Mouse (Mus musculus) midbrain, embryonic 10.5 days (tissue): Measurements from ENCODE around the gene Dync1i1. TPM values are rescaled to one million over a fixed set of nuclear protein-coding genes. Genes with fewer than 3 reads are reported as not detected.
A peak's percentile ranks its signal among the peaks of the same experiment; 100 is the strongest.

Experiments used
- DNase-seq: peaks from one replicate; pipeline ENCODE4 v3.0.0-alpha.2; 2017; ENCODE audit warnings: low spot score
- H3K27ac ChIP-seq: fragments of 300-500 bp; sonication (generic); replicated peaks from 2 replicates; pipeline ENCODE4 v1.5.1; 2016; ENCODE audit warnings: mild to moderate bottlenecking
- H3K27me3 ChIP-seq: fragments of 300-500 bp; sonication (generic); 2 replicates; pipeline ENCODE4 v1.6.1; 2016; ENCODE audit warnings: low read depth, mild to moderate bottlenecking; ENCODE audit not compliant: poor library complexity, severe bottlenecking
- H3K36me3 ChIP-seq: fragments of 300-500 bp; sonication (generic); 2 replicates; pipeline ENCODE4 v1.6.1; 2016; ENCODE audit warnings: mild to moderate bottlenecking, moderate library complexity
- H3K4me1 ChIP-seq: fragments of 300-500 bp; sonication (generic); 2 replicates; pipeline ENCODE4 v1.6.1; 2016
- H3K4me3 ChIP-seq: fragments of 300-500 bp; sonication (generic); 2 replicates; pipeline ENCODE4 v1.5.1; 2016; ENCODE audit warnings: mild to moderate bottlenecking, moderate library complexity
- H3K9me3 ChIP-seq: fragments of 300-500 bp; sonication (generic); replicated peaks from 2 replicates; pipeline ENCODE4 v1.6.1; 2016; ENCODE audit warnings: mild to moderate bottlenecking
- WGBS: fragments of 180-500 bp; shearing (Covaris S2); methylation state at CpG from one replicate; pipeline ENCODE4 v1.1.7; 2016; 5-methylcytosine and 5-hydroxymethylcytosine counted together
- polyA plus RNA-seq: library from polyadenylated mRNA; unstranded; fragments of >200 nt; fragmentation: Nextera tagmentation; extraction: Ambion mirVana; gene quantifications from 2 replicates; pipeline ENCODE4 v1.2.1, GENCODE M21; 2016

Dync1i1 gene
- polyA plus RNA-seq, 1 experiment from 2014 or later = 1.5 TPM

DNA sequence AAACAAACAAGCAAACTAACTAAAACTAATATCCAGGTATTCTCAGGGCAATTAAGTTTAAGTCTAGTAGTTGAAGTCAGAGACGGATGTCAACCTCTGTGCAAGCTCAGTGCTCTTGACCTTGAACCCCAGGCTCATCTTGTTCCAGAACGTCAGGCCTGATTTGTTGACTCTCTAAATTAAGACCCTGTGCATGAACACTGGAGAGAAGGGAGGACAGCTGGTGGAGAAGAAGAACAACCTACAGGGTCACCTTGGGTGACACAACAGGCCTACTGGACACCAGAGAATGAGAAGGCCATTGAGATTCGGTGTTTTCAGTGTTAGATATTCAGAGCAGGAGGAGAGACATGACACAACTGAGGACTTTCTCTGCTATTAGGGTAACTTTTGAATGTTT, 105.8 kb downstream of the Dync1i1 start:
- no peaks in the 10 kb centered on the region for H3K4me1 ChIP-seq
- H3K36me3 ChIP-seq = no peaks in the 10 kb centered on the region
- H3K27ac ChIP-seq = no peak overlapping the region
- H3K27me3 ChIP-seq = no peaks in the 10 kb centered on the region
- H3K4me3 ChIP-seq = no peak overlapping the region
- H3K9me3 ChIP-seq = no peaks in the 10 kb centered on the region
- DNase-seq = no peak
- 88% methylated on average over 3 of the region's 3 CpGs for WGBS

DNA sequence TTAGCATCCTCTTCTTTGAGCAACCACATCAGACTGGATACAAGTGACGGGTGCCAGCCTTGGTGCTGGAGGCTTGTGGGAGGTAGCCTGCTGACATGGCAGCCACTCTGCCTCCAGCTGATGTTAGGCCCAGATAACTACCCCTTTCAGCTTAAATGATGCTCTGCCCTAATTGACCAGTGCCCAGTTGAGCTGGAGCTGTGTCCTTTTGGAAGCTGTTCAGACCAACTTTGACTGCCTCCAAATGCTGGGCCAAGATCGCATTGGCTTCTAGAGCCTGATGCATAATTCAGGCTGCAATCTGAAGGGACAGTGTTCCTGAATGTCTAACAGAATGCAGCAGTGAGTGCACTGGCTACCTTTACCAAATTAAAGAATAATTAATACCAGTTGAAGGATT, 107.4 kb downstream of the Dync1i1 start:
- Histone ChIP-seq H3K4me1 (no peaks in the 10 kb centered on the region), H3K27ac (no peak overlapping the region), H3K9me3 (no peaks in the 10 kb centered on the region), H3K4me3 (no peak overlapping the region), H3K36me3 (no peaks in the 10 kb centered on the region), H3K27me3 (no peaks in the 10 kb centered on the region)
- no peak for DNase-seq
- WGBS = 95% methylated on average over 2 of the region's 2 CpGs

GRCm38 (mm10) chr6:5842466-5842865, 117.0 kb downstream of the Dync1i1 start:
- H3K27ac ChIP-seq = no peak overlapping the region
- H3K4me3 ChIP-seq = no peak overlapping the region
- H3K4me1 ChIP-seq = no peaks in the 10 kb centered on the region
- H3K27me3 ChIP-seq = no peaks in the 10 kb centered on the region
- no peak for DNase-seq
- H3K36me3 ChIP-seq = no peaks in the 10 kb centered on the region
- WGBS = 82% methylated on average over 5 of the region's 5 CpGs
- 0 out of 2 replicates have a peak, but pooled peaks cover 3% of the 10 kb centered on the region for H3K9me3 ChIP-seq

GRCm38 (mm10) chr6:5846154-5846553, 120.7 kb downstream of the Dync1i1 start:
- Histone ChIP-seq H3K4me3 (no peak overlapping the region), H3K9me3 (0 out of 2 replicates have a peak, but pooled peaks cover 3% of the 10 kb centered on the region), H3K36me3 (no peaks in the 10 kb centered on the region), H3K27ac (no peak overlapping the region), H3K4me1 (no peaks in the 10 kb centered on the region), H3K27me3 (no peaks in the 10 kb centered on the region)
- DNase-seq = no peak
- WGBS = 93% methylated on average over 5 of the region's 5 CpGs

DNA sequence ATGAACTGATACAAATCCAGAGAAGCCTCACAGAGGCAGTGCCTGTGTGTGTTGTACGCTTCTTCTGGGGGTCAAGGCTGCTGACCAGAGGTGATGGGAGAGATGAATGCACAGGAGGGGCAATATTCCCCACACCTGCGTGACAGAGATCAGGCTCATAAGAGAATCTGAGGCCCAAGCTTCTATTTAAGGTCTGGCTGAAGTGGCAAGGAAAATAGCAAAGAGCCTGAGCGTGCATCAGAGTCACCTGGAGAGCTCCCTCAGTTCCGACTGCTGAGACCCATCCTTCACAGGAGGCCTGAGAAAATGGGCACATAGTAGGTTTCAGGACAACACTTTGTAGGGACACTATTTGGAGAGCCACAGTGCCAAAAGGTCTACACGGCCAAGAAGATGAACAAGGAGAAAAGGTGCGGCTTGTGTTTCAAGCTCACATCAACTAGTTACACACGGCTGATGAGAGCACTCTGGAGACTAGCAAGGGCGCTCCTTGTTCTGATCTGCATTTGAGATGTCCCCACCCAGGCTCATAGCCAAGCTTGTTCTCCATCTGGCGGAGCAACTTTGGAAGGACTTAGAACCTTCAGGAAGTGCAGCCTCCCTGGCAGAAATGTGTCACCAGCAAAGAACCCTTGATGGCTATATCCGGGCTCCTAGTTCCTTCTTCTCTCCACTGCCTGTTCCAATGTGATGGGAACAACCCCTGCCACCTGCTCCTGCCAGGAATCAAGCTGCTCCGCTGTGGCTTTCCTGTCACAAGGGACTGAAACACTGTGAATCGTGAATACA, 128.8 kb downstream of the Dync1i1 start:
- Histone ChIP-seq H3K4me1 (peaks cover 8% of the 10 kb centered on the region), H3K36me3 (no peaks in the 10 kb centered on the region), H3K27ac (no peak overlapping the region), H3K9me3 (no peaks in the 10 kb centered on the region), H3K27me3 (no peaks in the 10 kb centered on the region), H3K4me3 (no peak overlapping the region)
- WGBS = 91% methylated on average over 12 of the region's 12 CpGs
- no peak for DNase-seq

DNA sequence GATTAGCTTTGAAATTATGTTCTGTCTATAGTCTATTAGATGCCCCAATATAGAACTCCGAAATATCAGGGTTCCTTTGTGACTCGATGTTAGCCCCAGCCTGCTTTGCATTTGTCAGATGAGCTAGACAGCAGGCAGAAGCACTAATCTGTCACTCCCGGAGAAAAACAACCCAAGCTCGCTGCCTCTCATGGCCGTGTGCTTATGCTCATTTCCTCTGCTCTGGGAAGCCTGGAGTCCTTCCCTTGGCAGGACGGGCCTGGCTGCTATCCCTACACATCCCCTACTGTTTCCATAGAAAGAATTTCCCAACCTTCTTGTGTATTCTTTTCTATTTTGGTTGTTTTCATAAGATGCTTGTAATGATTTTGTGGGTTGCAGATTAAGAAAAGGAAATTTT, 130.1 kb downstream of the Dync1i1 start:
- Histone ChIP-seq H3K4me3 (no peak overlapping the region), H3K9me3 (no peaks in the 10 kb centered on the region), H3K27me3 (no peaks in the 10 kb centered on the region), H3K4me1 (peaks cover 15% of the 10 kb centered on the region), H3K36me3 (no peaks in the 10 kb centered on the region), H3K27ac (no peak overlapping the region)
- WGBS = 72% methylated on average over 6 of the region's 6 CpGs
- DNase-seq = no peak

DNA sequence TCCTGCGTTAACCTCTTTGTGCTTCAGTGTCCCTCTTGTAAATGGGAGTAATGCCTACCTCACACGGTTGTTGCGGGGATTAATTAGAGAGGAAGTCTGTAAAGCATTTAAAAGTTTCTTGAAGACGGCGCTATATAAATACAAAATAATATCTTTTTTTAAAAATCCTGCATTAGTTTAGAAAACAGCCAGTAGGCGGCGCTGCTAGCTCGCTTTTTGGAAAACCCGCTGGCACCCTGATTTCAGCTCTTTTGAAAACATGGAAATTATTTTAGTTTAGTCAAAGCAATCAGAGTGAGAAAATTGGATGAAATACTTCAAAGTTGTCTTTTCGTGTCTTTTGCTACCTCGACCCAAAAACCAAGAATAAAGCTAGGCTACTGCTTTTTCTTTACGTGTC, 132.9 kb downstream of the Dync1i1 start:
- Histone ChIP-seq H3K4me3 (no peak overlapping the region), H3K4me1 (peaks cover 15% of the 10 kb centered on the region), H3K36me3 (no peaks in the 10 kb centered on the region), H3K27me3 (no peaks in the 10 kb centered on the region), H3K9me3 (no peaks in the 10 kb centered on the region), H3K27ac (no peak overlapping the region)
- 19% methylated on average over 12 of the region's 12 CpGs for whole genome bisulfite sequencing
- peak; percentile 49 for DNase-seq

DNA sequence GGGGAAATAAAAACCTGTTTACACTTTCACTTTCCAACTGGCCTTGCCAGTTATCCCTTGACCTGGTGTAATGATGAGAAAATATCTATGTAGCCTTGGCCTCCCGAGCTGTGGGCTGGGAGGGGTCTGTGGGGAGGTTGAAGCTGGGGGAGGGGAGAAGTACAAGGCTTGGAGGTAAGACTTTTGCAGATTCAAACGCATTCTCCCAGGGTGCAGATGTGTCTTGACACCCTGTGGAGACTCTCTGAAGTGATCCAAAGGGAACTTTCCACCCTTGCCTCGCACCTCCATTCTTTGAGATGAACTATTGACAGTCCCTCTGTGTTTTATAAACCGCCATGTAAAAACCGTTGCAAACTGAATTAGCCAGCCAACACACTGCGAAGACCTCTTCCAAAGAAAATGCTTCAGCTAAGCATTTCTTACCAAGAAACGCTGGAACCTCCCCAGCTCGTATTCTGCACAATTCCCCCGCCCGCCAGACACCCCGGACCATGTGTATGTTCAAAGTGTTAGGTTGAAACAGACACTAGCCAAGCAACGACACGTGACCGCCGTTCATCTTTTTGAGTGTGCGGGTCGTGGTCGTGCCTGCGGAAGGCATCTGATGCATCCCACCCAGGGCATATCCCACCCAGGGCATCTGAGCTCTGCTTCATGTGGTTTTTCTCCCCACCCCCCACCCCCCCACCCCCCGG, 133.6 kb downstream of the Dync1i1 start:
- peak; percentile 21 for DNase-seq
- Histone ChIP-seq H3K4me1 (peaks cover 15% of the 10 kb centered on the region), H3K27me3 (no peaks in the 10 kb centered on the region), H3K27ac (0 out of 2 replicates have a peak overlapping the region, but pooled peaks have one; percentile 24), H3K36me3 (no peaks in the 10 kb centered on the region), H3K9me3 (no peaks in the 10 kb centered on the region), H3K4me3 (no peak overlapping the region)
- 67% methylated on average over 20 of the region's 20 CpGs for WGBS

GRCm38 (mm10) chr6:5859630-5860029, 134.2 kb downstream of the Dync1i1 start:
- Histone ChIP-seq H3K4me1 (peaks cover 15% of the 10 kb centered on the region), H3K9me3 (no peaks in the 10 kb centered on the region), H3K4me3 (no peak overlapping the region), H3K27ac (0 out of 2 replicates have a peak overlapping the region, but pooled peaks have one; percentile 24), H3K27me3 (no peaks in the 10 kb centered on the region), H3K36me3 (no peaks in the 10 kb centered on the region)
- no peak for DNase-seq
- 79% methylated on average over 8 of the region's 8 CpGs for WGBS

DNA sequence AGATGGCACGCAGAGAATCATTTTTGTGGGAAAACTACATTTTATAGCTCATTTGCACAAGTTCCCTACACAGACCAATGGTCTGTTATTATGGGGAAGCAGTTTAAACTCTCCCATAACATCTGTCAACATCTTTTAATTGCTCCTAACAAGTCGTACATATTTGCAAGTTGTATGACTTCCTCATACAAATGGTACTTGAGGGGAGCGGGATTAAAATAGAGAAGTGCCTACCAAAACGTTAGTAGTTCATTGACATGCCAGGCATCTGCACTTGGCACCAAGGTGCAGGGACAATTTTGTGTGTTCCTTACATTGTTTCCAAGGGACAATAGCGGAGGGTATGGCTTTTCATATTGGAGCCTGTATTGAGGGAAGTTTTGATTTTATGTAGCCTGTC, 140.7 kb downstream of the Dync1i1 start:
- WGBS = 87% methylated on average over 5 of the region's 5 CpGs
- Histone ChIP-seq H3K36me3 (no peaks in the 10 kb centered on the region), H3K4me1 (no peaks in the 10 kb centered on the region), H3K4me3 (no peak overlapping the region), H3K27ac (no peak overlapping the region), H3K9me3 (no peaks in the 10 kb centered on the region), H3K27me3 (no peaks in the 10 kb centered on the region)
- DNase-seq = no peak

DNA sequence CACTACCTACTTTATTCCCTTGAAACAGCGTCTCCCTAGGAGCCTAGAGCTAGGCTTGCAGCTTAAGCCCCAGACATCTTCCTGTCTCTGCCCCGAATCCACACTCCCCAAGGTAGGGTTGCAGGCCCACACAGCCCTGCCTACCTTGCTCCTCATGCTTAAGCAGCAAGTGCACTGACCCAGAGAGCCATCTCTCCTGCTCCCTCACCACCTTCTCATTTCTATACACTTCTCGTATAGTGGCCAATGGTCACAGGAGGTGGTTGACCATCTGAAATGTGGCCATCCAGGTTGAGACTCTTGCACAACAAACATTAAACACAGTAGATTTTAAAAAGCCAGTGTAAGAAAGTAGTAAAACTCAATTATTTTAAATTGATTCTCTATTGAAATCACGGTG, 141.8 kb downstream of the Dync1i1 start:
- no peaks in the 10 kb centered on the region for H3K36me3 ChIP-seq
- no peak overlapping the region for H3K27ac ChIP-seq
- no peaks in the 10 kb centered on the region for H3K4me1 ChIP-seq
- H3K4me3 ChIP-seq = no peak overlapping the region
- no peaks in the 10 kb centered on the region for H3K27me3 ChIP-seq
- H3K9me3 ChIP-seq = no peaks in the 10 kb centered on the region
- DNase-seq = no peak
- WGBS = 96% methylated on average over 4 of the region's 4 CpGs

- no peak for DNase-seq
- H3K36me3 ChIP-seq = no peaks in the 10 kb centered on the region
- no peaks in the 10 kb centered on the region for H3K9me3 ChIP-seq
- H3K4me1 ChIP-seq = no peaks in the 10 kb centered on the region
- no peaks in the 10 kb centered on the region for H3K27me3 ChIP-seq
- H3K4me3 ChIP-seq = no peak overlapping the region
- H3K27ac ChIP-seq = no peak overlapping the region
- WGBS = 78% methylated on average over 5 of the region's 5 CpGs
These were observed 145.6 kb downstream of the Dync1i1 start for GRCm38 (mm10) chr6:5871060-5871459.

DNA sequence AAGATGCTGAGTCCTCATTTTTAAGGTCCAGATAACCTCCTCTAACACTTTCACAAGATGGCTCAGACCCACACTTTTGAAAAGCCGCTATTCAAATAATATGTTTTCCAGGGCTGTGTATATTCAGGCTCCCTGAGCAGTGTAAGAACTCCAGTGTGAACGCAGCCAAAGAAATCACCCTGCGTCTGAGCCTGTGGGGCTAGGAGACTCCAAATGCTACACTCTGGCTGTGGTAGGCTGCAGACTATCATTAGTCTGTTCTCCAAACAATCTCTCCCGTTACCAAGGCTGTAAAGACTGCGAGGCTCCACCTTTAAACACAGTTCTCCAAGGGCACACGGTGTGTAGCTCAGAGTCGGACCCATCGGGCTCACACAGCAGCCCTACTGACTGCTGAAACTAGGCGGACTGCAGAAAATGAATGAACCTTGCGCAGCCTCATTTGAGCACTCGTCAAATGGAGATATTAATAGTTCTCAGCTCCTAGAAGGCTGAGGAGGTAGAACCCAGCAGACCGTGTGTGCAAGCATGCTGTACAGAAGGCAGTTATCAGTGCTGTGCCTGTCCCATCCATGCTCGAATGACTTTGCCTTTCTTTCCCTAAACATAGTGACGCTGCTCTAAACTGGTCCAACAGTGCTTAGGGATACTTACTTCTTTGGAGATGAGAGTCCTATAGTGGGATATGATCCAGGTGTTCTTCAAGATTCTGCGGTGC, 146.3 kb downstream of the Dync1i1 start:
- DNase-seq = no peak
- Histone ChIP-seq H3K4me3 (no peak overlapping the region), H3K36me3 (no peaks in the 10 kb centered on the region), H3K27ac (no peak overlapping the region), H3K4me1 (no peaks in the 10 kb centered on the region), H3K27me3 (no peaks in the 10 kb centered on the region), H3K9me3 (no peaks in the 10 kb centered on the region)
- 86% methylated on average over 15 of the region's 15 CpGs for WGBS
